ENCODE assay signal across 12 mouse cellular contexts in genomic region chr16:4932429-4932828, GRCm38 (mm10). TPM values are rescaled to one million over a fixed set of nuclear protein-coding genes. Genes with fewer than 3 reads are reported as not detected.
DNase-seq lines count a peak whose midpoint lies in the region; ATAC-seq and TF ChIP-seq lines count a peak whose summit lies in the region.
"Had no signal": no experiment of that assay in that cellular context is flagged by ENCODE, and none has a peak within 500 bp of the region (broad histone marks: within the 10 kb centered on the region; RNA-seq: fewer than 3 reads in every experiment).

No protein-coding gene starts in this region.

- H3K4me1 ChIP-seq in intestine, embryonic 16.5 days (ENCODE audit: control insufficient read depth, insufficient read depth, low read length): 0 out of 2 replicates have a peak, but pooled peaks cover 9% of the 10 kb centered on the region
- H3K4me1 ChIP-seq in lung, embryonic 15.5 days: no peaks in the 10 kb centered on the region

- H3K36me3 ChIP-seq in intestine, embryonic 16.5 days (ENCODE audit: control insufficient read depth, insufficient read depth, low read length): peaks cover 11% of the 10 kb centered on the region
- H3K36me3 ChIP-seq in lung, embryonic 15.5 days: peaks cover 92% of the 10 kb centered on the region

- no peak overlapping the region for H3K4me3 ChIP-seq in left cerebral cortex, adult 2 months
- no peak overlapping the region for H3K4me3 ChIP-seq in intestine, embryonic 16.5 days (ENCODE audit: low read length)
- no peak overlapping the region for H3K4me3 ChIP-seq in lung, embryonic 15.5 days

- H3K4me2 ChIP-seq in intestine, embryonic 16.5 days (ENCODE audit: low read depth, low read length): peak overlapping the region; percentile 33; the same call in 1 of the 2 replicates
- no peak overlapping the region for H3K4me2 ChIP-seq in lung, embryonic 15.5 days
- H3K4me2 ChIP-seq: midbrain, embryonic 11.5 days had no signal

- H3K9me3 ChIP-seq in intestine, embryonic 16.5 days (ENCODE audit: control insufficient read depth, low read length): no peaks in the 10 kb centered on the region
- H3K9me3 ChIP-seq in lung, embryonic 15.5 days: no peaks in the 10 kb centered on the region

- H3K27me3 ChIP-seq in intestine, embryonic 16.5 days (replicated peaks; ENCODE audit: control insufficient read depth, insufficient read depth, low read length): no peaks in the 10 kb centered on the region
- no peaks in the 10 kb centered on the region for H3K27me3 ChIP-seq in lung, embryonic 15.5 days

- no peak; the same call in 1 of the 2 replicates for TF ChIP-seq CTCF in left cerebral cortex, adult 2 months (IDR thresholded peaks at IDR 0.05)

- no peak overlapping the region for H3K9ac ChIP-seq in intestine, embryonic 16.5 days (ENCODE audit: low read depth, low read length)
- H3K9ac ChIP-seq in lung, embryonic 15.5 days: no peak overlapping the region

- intact Hi-C loops in left cerebral cortex, adult 2 months (cut with DNase I): no loop called here
- intact Hi-C loops in gastrocnemius, postnatal 36 days (cut with DNase I): no loop called here

- peak overlapping the region; percentile 63; the same call in 1 of the 2 replicates for H3K27ac ChIP-seq in left cerebral cortex, adult 2 months
- H3K27ac ChIP-seq in intestine, embryonic 16.5 days (ENCODE audit: low read length): peak overlapping the region; percentile 38; the same call in 1 of the 2 replicates
- H3K27ac ChIP-seq in lung, embryonic 15.5 days: no peak overlapping the region

- 52% methylated on average over 3 of the region's 3 CpGs for WGBS in intestine, embryonic 16.5 days
- WGBS in lung, embryonic 15.5 days: 75% methylated on average over 3 of the region's 3 CpGs

- peak; percentile 87 for ATAC-seq in intestine, embryonic 16.5 days
- ATAC-seq in lung, embryonic 15.5 days (ENCODE audit: borderline replicate concordance, extremely low read depth, low FRiP score, low TSS enrichment): peak; percentile 41; the same call in 1 of the 2 replicates
- ATAC-seq: forebrain, embryonic 16.5 days; hindbrain, embryonic 16.5 days had no signal

- no peak for DNase-seq in left cerebral cortex, adult 2 months (ENCODE audit: extremely low spot score in 1 of 2, low spot score in 2 of 2)
- no peak for DNase-seq in left cerebral cortex, adult 9 months (ENCODE audit: low spot score in 2 of 2)
- peak; percentile 95 for DNase-seq in adipocyte (ENCODE audit: low spot score)
- DNase-seq in layer of hippocampus, postnatal 10 days (ENCODE audit: low spot score in 2 of 2): no peak
- no peak for DNase-seq in urinary bladder, adult 18-20 months (ENCODE audit: low spot score in 2 of 2)
- DNase-seq in gastrocnemius, postnatal 36 days: no peak
- DNase-seq: spleen, adult 18-20 months had no signal

RNA-seq across cellular contexts. Expression of gene Nudt16l1, which starts 6.1 kb away (rescaled TPM):
- 10 to 100 TPM; 70.1 to 71.4 TPM for total RNA-seq in left cerebral cortex, adult 2 months (2021)
- polyA plus RNA-seq in intestine, embryonic 16.5 days (2015; fragmentation: Nextera tagmentation; extraction: Ambion mirVana): 144 TPM in 2 replicates
- polyA plus RNA-seq in lung, embryonic 15.5 days (2015; fragmentation: Nextera tagmentation; extraction: Ambion mirVana): 150 and 167 TPM in 2 replicates
- total RNA-seq in layer of hippocampus, postnatal 10 days (2021): 10 to 100 TPM; 67.0 to 76.3 TPM
- total RNA-seq in gastrocnemius, postnatal 36 days (2021): 10 to 100 TPM; 12.4 to 12.8 TPM

RNA-seq across cellular contexts. Expression of gene Anks3, which starts 31.6 kb away (rescaled TPM):
- 10 to 100 TPM; 67.3 to 68.3 TPM for total RNA-seq in left cerebral cortex, adult 2 months (2021)
- 39.7 and 41.3 TPM in 2 replicates for polyA plus RNA-seq in intestine, embryonic 16.5 days (2015; fragmentation: Nextera tagmentation; extraction: Ambion mirVana)
- polyA plus RNA-seq in lung, embryonic 15.5 days (2015; fragmentation: Nextera tagmentation; extraction: Ambion mirVana): 54.1 and 56.2 TPM in 2 replicates
- 10 to 100 TPM; 55.4 to 61.0 TPM for total RNA-seq in layer of hippocampus, postnatal 10 days (2021)
- total RNA-seq in gastrocnemius, postnatal 36 days (2021): 10 to 100 TPM; 12.5 to 13.2 TPM

RNA-seq across cellular contexts. Expression of gene Mgrn1, which starts 46.4 kb away (rescaled TPM):
- total RNA-seq in left cerebral cortex, adult 2 months (2021): 100 to 1,000 TPM; 208 to 211 TPM
- polyA plus RNA-seq in intestine, embryonic 16.5 days (2015; fragmentation: Nextera tagmentation; extraction: Ambion mirVana): 82.7 and 84.6 TPM in 2 replicates
- 88.1 and 93.0 TPM in 2 replicates for polyA plus RNA-seq in lung, embryonic 15.5 days (2015; fragmentation: Nextera tagmentation; extraction: Ambion mirVana)
- 100 to 1,000 TPM; 164 to 168 TPM for total RNA-seq in layer of hippocampus, postnatal 10 days (2021)
- total RNA-seq in gastrocnemius, postnatal 36 days (2021): 10 to 100 TPM; 49.4 to 52.7 TPM

RNA-seq across cellular contexts. Expression of gene Ubald1, which starts 52.3 kb away (rescaled TPM):
- 10 to 100 TPM; 91.8 to 93.7 TPM for total RNA-seq in left cerebral cortex, adult 2 months (2021)
- polyA plus RNA-seq in intestine, embryonic 16.5 days (2015; fragmentation: Nextera tagmentation; extraction: Ambion mirVana): 33.7 and 35.5 TPM in 2 replicates
- 35.7 TPM in 2 replicates for polyA plus RNA-seq in lung, embryonic 15.5 days (2015; fragmentation: Nextera tagmentation; extraction: Ambion mirVana)
- total RNA-seq in layer of hippocampus, postnatal 10 days (2021): 10 to 100 TPM; 68.9 to 74.7 TPM
- total RNA-seq in gastrocnemius, postnatal 36 days (2021): 10 to 100 TPM; 31.9 to 38.9 TPM

Comparison
In these comparisons a context has a peak if more than half of its experiments do, and no peak if none do; other contexts are left out.
1. RNA of gene Nudt16l1, which starts 6.1 kb away (total RNA-seq): 67.0 to 76.3 TPM in layer of hippocampus, postnatal 10 days and 70.1 to 71.4 TPM in left cerebral cortex, adult 2 months; 12.4 to 12.8 TPM in gastrocnemius, postnatal 36 days; every median in the first group is over 4 times any median in the second.